Mouse (Mus musculus) neutrophil, adult 83 days (primary cell): ENCODE data around the gene Dnajb13. TPM values are rescaled to one million over a fixed set of nuclear protein-coding genes. Genes with fewer than 3 reads are reported as not detected.

Experiments used
- total RNA-seq, 2 experiments: library from RNA; stranded (reverse); gene quantifications; one replicate each; pipeline ENCODE4 v1.2.4; 2023

Gene Dnajb13
- total RNA-seq = not detected

DNA sequence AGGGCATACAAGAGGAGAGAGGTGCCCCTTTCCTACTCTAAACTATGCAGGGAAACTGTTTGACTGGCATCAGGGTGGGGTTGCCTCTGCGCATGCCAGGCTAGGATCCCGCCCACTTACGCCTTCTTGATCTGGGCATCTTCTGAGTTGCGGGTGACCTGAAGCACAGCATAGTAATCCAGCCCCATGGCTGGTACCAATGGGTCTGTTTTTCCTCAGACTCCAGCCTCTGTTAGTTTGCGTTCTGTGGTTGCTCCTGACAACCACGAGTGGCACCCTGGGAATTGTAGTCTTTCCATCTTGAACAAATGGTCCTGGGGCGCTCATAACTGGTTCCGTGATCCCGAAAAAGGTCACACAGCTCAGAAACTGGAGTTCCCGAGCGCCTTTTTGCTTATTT is at the start of gene Dnajb13:
Gene Dnajb13, minus strand, starts transcription at position 388 of the 400 bp plus-strand sequence.

DNA sequence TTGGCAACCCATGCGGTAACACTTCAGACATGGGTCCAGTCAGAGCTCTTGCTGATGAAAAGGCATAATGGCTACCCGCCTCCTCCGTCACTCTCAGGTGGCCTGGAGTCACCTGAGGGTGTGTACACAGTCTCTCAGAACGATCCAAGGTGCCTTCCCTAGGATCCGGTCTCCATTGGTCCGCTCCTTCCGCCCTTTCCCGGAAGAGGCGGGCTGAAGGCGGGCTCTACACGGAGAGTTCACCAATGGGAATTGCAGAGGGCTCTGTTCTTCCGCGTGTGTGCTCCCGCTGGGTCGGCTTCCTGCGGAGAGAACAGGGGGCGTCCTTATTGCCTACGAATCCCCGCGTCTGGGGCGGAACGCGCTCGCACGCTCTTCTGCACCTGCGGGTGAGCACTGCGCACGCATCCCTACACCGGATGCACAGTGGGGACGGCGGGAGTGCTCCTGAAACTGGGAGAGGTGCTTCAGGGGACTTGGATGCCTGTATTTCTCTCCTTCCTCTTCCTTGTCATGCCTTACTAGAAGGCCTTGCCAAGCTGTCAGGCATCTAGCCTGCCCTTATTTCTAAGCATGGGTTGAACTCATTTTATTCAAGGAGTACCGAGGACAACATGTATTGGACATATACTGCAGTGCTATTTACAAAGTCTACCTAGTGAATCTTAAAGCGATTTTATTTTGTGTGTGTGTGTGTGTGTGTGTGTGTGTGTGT is 22.2 kb upstream of the Dnajb13 start, which contains the start of gene Coa4:
Gene Coa4, plus strand, starts transcription at position 268 of the 715 bp plus-strand sequence.

DNA sequence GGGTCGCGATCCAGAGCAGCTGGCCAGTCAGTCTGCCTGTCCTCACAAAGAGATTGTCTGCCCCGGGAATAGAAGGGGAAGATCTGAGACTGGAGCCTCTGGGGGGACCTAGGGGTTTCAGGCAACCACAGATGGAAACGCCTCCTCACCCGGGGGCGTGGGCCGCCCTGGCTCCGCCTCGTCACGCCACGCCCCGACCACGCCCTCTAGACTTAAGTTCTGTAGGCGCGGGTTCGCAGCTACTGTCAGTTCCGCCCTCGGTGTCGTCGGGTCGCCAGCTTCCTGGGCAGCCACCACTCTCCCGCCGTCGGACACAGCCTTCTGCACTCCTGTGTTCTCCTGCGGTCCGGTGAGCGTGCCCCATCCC is 21.7 kb downstream of the Dnajb13 start, which contains the start of gene Ucp2:
Gene Ucp2, plus strand, starts transcription at position 221 of the 367 bp plus-strand sequence.

DNA sequence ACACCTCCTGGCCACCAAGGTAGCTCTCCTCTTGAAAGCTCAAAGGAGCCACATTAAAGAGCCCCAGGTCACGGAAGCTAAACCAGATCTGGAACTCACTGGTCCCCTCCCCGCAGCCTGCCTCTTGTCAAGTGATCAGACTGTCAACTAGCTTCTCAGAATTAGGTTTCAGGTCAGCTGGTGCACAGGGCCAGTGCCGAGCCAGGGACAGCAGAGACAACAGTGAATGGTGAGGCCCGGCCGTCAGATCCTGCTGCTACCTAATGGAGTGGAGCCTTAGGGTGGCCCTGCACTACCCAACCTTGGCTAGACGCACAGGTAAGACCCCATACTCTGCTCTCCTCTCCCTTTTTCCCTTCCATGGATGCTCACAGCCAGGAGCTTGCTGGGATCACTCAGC is 42.0 kb downstream of the Dnajb13 start, which contains the start of gene Ucp3:
Gene Ucp3, plus strand, starts transcription at position 214 of the 400 bp plus-strand sequence.

Other genes with a start within 250 kb of the Dnajb13 start
- not detected for gene P4ha3, start 229.4 kb downstream of the Dnajb13 start, total RNA-seq
- gene C2cd3, start 142.7 kb downstream of the Dnajb13 start, total RNA-seq = 10 to 100 TPM; 25.1 to 26.4 TPM
- gene Ppme1, start 142.7 kb downstream of the Dnajb13 start, total RNA-seq = 10 to 100 TPM; 17.8 to 23.1 TPM
- gene Ucp3, start 42.0 kb downstream of the Dnajb13 start, total RNA-seq = under 1 TPM; 0.29 to 0.44 TPM
- gene Ucp2, start 21.6 kb downstream of the Dnajb13 start, total RNA-seq = 1,000 to 10,000 TPM; 1,485 to 1,491 TPM
- gene Coa4, start 22.1 kb upstream of the Dnajb13 start, total RNA-seq = 10 to 100 TPM; 19.0 to 20.7 TPM
- 100 to 1,000 TPM; 109 to 125 TPM for gene Rab6a, start 92.5 kb upstream of the Dnajb13 start, total RNA-seq
- 10 to 100 TPM; 29.5 to 29.7 TPM for gene Mrpl48, start 93.3 kb upstream of the Dnajb13 start, total RNA-seq
- not detected for gene Plekhb1, start 147.5 kb upstream of the Dnajb13 start, total RNA-seq
- 10 to 100 TPM; 35.8 to 38.2 TPM for gene Fam168a, start 191.7 kb upstream of the Dnajb13 start, total RNA-seq